Mouse (Mus musculus) c-Kit-positive CD71-positive TER-119-positive erythroid progenitor cells, embryonic 14.5 days (primary cell): Measurements from ENCODE around the gene Zfp600.
"Not testable (repeated sequence)": the region's sequence is repeated elsewhere in the genome, so short reads cannot be mapped to it uniquely, and the experiment has no call there.

ENCODE experiments used
- DNase-seq: peaks from one replicate; pipeline ENCODE4 v3.0.0-alpha.2; 2013; ENCODE audit warnings: low spot score

Zfp600 gene

GRCm38 (mm10) chr4:146156524-146156923 lies at the start of gene Zfp600:
Gene Zfp600, plus strand, starts transcription at chr4:146156824.
- DNase-seq = not testable (repeated sequence)

GRCm38 (mm10) chr4:146162893-146163292 lies 6.3 kb downstream of the Zfp600 start:
- not testable (repeated sequence) for DNase-seq

GRCm38 (mm10) chr4:146167202-146167832 lies 10.7 kb downstream of the Zfp600 start:
- not testable (repeated sequence) for DNase-seq

GRCm38 (mm10) chr4:146167879-146168532 lies 11.4 kb downstream of the Zfp600 start:
- DNase-seq = not testable (repeated sequence)

GRCm38 (mm10) chr4:146168730-146169215 lies 12.1 kb downstream of the Zfp600 start:
- DNase-seq = not testable (repeated sequence)

- not testable (repeated sequence) for DNase-seq
Measured at GRCm38 (mm10) chr4:146173378-146174226, 17.0 kb downstream of the Zfp600 start.

GRCm38 (mm10) chr4:146204357-146204756 lies 47.7 kb downstream of the Zfp600 start:
- DNase-seq = not testable (repeated sequence)

- not testable (repeated sequence) for DNase-seq
Measured at GRCm38 (mm10) chr4:146239252-146240244, 82.9 kb downstream of the Zfp600 start.

GRCm38 (mm10) chr4:146242119-146242518 lies 85.5 kb downstream of the Zfp600 start:
- DNase-seq = not testable (repeated sequence)
